Mouse (Mus musculus) cortical plate, adult 2 months (tissue): ENCODE data around the gene Aebp2. TPM values are rescaled to one million over a fixed set of nuclear protein-coding genes. Genes with fewer than 3 reads are reported as not detected.
"Not testable (repeated sequence)": the region's sequence is repeated elsewhere in the genome, so short reads cannot be mapped to it uniquely, and the experiment has no call there.

Source experiments
- H3K27ac ChIP-seq: fragments of 200-500 bp; 2 replicates; pipeline ENCODE4 v1.5.1; 2012; ENCODE audit warnings: low read length, control low read depth, inconsistent platforms; ENCODE audit not compliant: insufficient read depth
- H3K4me1 ChIP-seq: fragments of 200-500 bp; 2 replicates; pipeline ENCODE4 v1.6.1; 2011; ENCODE audit warnings: low read length; ENCODE audit not compliant: control insufficient read depth, insufficient read depth
- H3K4me3 ChIP-seq: fragments of 200-500 bp; 2 replicates; pipeline ENCODE4 v1.5.1; 2011; ENCODE audit warnings: mild to moderate bottlenecking, low read length, control low read depth; ENCODE audit not compliant: insufficient read depth
- CTCF ChIP-seq: fragments of 200-500 bp; IDR thresholded peaks from 2 replicates; pipeline ENCODE4 v1.5.1; 2011; ENCODE audit warnings: mild to moderate bottlenecking, control low read depth, low read length; ENCODE audit not compliant: insufficient read depth; ENCODE audit errors: extremely low read depth
- POLR2A ChIP-seq: fragments of 200-500 bp; IDR thresholded peaks from 2 replicates; pipeline ENCODE4 v1.6.1; 2011; ENCODE audit warnings: mild to moderate bottlenecking, low read length, control low read depth; ENCODE audit not compliant: insufficient read depth; ENCODE audit errors: extremely low read depth
- polyA plus RNA-seq: library from polyadenylated mRNA; depleted of rRNA; stranded (reverse); fragments of >200 nt; gene quantifications from 2 replicates; pipeline ENCODE4 v1.2.3, GENCODE M21; 2012; rRNA removed

Aebp2 gene
- 38.0 and 39.5 TPM in 2 replicates for polyA plus RNA-seq

DNA sequence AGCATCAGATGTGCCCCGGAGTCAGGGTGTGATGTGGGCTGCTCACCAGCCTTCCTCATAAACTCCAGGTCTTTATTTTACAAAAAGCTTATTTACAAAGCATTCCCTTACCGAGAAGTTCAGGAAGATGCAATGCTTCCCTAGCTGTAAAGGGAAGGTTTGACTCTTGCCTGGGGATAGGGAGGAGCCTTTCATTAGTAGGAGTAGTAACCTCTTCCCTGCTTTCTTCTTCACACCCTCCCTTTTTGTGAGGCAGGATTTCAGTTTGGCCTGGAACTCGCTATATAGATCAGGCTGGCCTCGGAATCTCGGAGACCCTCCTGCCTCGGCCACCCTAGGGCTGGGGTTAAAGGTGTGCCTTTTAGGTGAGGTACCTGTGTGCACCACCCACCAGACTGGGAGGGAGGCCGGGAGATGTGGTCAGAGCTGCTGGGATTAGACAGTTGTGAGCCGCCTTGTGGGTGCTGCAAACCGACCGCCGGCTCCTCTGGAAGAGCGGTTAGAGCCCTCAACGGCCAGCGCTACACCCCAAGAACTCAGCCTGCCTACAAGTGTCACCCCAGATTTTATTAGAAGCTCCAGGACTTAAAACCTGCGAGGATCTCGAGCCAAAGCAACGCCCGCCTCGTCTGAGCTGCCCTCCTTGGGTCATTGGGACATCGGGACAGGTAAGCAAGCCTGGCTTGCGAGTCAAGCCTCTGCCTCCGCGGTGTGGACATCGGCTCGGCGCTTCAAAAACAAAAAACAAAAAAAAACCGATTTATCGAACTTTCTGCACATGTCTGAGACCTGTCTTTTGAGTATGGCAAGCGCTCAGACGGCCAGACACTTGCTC lies at the start of gene Aebp2:
Gene Aebp2, plus strand, starts transcription at position 273 of the 835 bp plus-strand sequence.
- Histone ChIP-seq H3K27ac (peak within 1 kb of the TSS; percentile 100), H3K4me1 (peaks cover 5% of the 10 kb centered on the region), H3K4me3 (peak within 1 kb of the TSS; percentile 92)
- no peak for TF ChIP-seq CTCF
- TF ChIP-seq POLR2A: no peak

DNA sequence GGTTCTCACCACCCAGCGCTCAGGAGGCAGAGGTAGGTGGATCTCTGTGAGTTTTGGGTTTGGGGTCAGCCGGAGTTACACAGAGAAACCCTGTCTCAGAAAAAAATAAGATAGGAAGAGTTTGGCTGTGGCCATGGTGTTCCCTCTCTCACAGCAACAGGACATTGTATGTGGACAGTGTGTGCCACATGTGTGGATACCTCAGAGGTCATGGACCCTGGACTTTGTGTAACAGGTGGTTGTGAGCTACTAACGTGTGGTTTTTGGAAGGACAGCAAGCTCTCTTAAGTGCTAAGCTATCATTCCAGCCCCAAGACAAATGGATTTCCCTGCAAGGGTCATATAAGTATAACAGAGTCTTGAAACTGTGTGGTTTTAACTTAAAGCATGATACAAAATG lies 47.5 kb upstream of the Aebp2 start:
- no peaks in the 10 kb centered on the region for H3K4me1 ChIP-seq
- no peak overlapping the region for H3K27ac ChIP-seq
- TF ChIP-seq POLR2A (no peak), CTCF (no peak)
- no peak overlapping the region for H3K4me3 ChIP-seq

DNA sequence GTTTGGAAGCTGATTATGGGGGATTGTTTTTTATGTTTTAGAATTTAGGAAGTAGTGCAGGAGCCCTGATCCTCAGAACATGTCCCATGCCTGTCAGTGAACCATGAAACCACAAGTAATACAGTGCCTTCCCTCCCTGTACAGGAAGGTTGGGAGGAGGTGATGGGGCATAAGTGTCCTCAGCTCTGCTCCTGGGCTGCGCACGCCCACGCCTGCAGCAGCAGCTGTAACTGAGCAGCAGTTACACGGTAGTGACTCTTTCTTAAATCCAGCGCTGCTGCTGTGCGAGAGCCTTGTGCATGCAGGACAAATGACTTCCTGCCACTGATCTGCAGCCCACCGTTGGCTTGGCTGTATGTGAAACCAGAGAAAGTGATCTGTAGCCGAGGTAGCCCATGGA lies 46.3 kb upstream of the Aebp2 start:
- Histone ChIP-seq H3K4me3 (no peak overlapping the region), H3K4me1 (no peaks in the 10 kb centered on the region), H3K27ac (no peak overlapping the region)
- TF ChIP-seq POLR2A (no peak), CTCF (no peak)

DNA sequence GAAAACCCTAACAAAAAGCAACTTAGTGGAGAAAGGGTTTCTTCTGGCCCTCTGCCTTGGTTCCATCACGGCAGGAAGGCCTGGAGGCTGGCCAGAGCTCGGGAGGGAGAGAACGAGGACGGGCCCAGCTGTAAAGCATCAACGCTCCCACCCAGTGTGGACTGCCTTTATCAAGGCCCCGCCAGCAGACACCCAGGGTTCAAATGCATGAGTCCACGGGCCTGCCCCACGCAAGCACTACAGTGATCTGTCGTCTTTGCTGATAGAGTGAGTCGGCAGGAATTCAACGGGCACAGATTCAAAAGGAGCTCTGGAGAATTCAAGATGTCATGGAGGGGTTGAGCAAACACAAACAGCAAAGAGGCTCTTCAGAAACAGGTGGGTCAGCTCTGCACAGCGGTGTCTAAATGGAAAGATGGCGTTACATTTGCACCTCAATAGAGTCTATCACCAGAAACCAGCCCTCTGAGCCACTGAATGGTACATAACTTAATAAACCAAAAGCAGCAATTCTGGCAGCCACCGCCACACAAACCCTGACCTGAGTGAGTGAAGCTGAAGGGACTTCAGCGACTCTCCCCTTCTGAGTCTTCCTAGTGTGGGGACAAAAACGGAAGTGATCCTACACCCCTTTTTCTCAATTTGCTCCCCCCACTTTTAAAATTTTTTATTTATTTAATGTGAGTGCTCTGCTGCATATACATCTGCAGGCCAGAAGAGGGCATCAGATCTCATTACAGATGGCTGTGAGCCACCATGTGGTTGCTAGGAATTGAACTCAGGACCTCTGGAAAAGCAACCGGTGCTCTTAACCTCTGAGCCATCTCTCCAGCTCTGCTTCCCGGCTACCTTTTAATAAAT lies 45.3 kb upstream of the Aebp2 start:
- Histone ChIP-seq H3K4me3 (no peak overlapping the region), H3K4me1 (no peaks in the 10 kb centered on the region), H3K27ac (no peak overlapping the region)
- TF ChIP-seq CTCF: no peak
- TF ChIP-seq POLR2A: no peak

DNA sequence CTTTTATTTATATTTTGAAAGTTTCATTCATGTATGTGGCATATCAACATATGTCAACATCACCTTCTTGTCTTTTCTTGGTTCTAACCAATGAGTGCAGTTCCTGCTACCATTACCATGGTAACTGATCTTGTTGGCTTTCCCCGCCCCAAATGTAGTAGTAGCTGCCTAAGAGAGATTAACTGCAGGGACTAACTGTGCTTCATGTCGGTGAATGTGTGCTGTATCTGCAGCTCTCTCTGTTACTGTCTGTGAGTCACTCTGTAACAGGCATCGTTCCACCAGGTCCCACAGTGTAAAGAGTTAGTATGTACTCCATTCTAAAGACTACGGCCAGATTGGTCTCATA lies 44.7 kb upstream of the Aebp2 start:
- Histone ChIP-seq H3K4me1 (no peaks in the 10 kb centered on the region), H3K27ac (no peak overlapping the region), H3K4me3 (no peak overlapping the region)
- TF ChIP-seq CTCF (no peak), POLR2A (no peak)

DNA sequence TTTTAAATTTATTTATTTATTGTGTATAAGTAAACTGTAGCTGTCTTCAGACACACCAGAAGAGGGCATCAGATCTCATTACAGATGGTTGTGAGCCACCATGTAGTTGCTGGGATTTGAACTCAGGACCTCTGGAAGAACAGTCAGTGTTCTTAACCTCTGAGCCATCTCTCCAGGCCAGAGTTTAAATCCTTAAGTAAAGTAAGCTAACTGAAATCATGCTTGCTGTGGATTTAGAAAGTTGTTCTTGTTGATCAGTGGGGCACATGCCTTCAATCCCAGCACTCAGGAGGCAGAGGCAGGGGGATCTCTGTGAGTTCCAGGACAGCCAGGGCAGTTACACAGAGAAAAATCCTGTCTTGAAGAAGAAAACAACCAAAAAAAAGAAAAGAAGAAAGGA lies 43.5 kb upstream of the Aebp2 start:
- H3K27ac ChIP-seq, H3K4me1 ChIP-seq, H3K4me3 ChIP-seq: not testable (repeated sequence)

DNA sequence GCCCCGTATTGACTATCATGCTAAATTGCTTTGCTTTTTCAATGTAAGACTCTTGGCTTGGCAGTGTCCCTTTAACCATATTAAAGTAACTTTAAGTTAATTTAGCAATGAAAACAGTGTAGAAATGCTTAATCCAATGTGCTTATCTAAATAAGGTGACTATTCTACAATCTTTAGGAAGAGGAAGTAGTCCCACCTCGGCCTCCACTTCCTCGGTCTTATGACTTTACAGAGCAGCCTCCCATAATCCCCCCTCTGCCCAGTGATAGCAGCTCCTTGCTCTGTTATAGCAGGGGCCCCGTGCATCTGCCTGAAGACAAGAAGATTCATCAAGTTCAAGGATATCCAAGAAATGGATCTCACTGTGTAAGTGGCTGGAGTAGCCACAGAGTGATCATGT lies 42.3 kb upstream of the Aebp2 start:
- TF ChIP-seq POLR2A (no peak), CTCF (no peak)
- no peaks in the 10 kb centered on the region for H3K4me1 ChIP-seq
- no peak overlapping the region for H3K4me3 ChIP-seq
- no peak overlapping the region for H3K27ac ChIP-seq

DNA sequence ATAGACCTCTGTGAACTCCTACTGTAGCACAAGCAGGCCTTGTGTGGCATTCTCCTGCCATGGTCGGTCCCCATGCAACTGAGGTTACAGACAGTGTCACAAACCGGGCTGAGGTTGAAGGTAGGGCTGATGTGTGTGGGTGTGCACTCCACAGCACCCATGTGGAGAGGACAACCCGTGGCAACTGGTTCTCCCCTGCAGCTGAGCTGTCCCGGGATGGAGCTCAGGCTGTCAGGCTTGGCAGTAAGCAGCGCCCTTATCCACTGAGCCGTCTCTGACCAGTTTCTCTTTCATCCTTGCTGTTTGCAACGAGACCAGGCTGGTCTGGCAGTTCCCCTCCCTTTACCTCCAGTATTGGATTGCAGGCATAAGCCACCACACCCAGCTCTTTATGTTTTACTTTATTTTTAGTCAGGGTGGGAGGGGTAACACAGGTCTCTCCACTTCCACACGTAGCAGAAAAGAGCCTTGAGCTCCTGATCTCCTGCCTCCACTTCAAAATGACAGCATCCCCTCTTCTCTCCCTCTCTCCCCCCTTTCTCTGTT lies 35.7 kb upstream of the Aebp2 start:
- Histone ChIP-seq H3K27ac (no peak overlapping the region), H3K4me3 (no peak overlapping the region), H3K4me1 (no peaks in the 10 kb centered on the region)
- TF ChIP-seq POLR2A (no peak), CTCF (no peak)

DNA sequence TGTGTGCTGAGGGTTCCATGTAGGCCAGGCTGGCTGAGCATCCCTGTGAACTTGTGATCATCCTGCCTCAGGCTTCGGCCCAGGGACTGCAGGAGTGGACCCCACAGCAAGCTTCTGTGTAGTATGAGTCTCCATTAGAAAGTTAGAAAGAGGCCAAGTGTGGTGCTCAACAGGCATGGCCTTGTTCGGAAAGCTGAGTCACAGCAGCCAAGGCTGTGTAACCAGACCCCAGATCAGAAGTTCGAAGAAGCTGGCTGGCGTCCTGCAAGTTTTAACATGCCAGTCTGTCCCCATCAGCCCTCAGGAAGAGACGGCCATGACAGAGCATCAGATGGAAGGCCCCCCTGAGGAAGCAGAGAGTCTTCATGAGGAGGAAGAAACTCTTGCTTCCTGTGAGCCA lies 31.1 kb upstream of the Aebp2 start:
- H3K4me3 ChIP-seq: no peak overlapping the region
- no peak for TF ChIP-seq POLR2A
- no peak for TF ChIP-seq CTCF
- no peak overlapping the region for H3K27ac ChIP-seq
- peaks cover 8% of the 10 kb centered on the region for H3K4me1 ChIP-seq
